Mouse (Mus musculus) gastrocnemius, postnatal 25 days (tissue): ENCODE data around the gene Mrpl34. TPM values are rescaled to one million over a fixed set of nuclear protein-coding genes. Genes with fewer than 3 reads are reported as not detected.

Source experiments
- DNase-seq: peaks from one replicate; pipeline ENCODE4 v3.0.0; 2022
- total RNA-seq, 2 experiments: library from RNA; stranded (reverse); gene quantifications; 1 replicate in 1 of 2; 2 replicates in 1 of 2; pipeline ENCODE4 v1.2.3; 2021

Gene Mrpl34
- total RNA-seq, 2 experiments from 2014 or later, result 62.6 to 75.2 TPM

DNA sequence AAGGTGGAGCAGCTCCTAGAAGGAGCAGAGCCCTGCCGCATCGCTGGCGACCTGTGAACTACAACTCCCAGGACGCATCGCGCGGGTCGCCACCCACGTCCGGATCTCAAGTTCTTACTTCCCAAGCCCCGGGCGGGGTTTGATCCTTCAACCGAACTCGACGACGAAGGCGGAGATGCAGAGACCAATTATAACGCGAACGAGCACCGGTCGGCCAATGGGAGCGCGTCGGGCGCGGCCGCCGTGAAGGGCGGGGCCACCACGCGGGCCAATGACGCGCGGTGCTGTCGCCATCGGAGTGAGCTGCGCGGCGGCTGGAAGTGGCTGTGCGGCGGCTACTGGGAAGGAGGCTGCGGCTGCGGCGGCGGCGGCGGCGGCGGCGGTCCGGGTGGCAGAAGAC is 4.2 kb downstream of the Mrpl34 start, which contains the start of gene Dda1:
Dda1 (plus strand) TSS at position 284 of the 400 bp plus-strand sequence.
- DNase-seq, result peak; percentile 98

DNA sequence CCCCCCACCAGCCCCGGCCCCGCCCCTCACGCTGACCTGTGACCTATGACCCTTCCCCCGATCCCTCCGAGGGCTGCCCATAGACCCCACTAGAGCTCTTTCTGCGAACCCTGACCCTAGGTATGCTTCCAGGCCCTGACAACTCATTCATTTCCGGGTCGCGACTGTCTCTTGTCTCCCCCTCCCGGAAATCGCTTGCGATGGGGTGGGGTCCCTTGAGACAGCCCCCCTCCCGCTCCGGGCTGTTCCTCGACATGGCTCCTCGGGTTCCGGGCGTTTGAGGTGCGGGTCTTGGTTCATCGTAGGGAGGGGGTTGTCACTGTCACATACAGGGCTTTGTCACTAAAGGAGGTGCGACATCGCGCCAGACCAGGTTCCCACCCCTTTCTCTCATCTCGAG is 4.7 kb downstream of the Mrpl34 start:
- DNase-seq, result peak; percentile 62

DNA sequence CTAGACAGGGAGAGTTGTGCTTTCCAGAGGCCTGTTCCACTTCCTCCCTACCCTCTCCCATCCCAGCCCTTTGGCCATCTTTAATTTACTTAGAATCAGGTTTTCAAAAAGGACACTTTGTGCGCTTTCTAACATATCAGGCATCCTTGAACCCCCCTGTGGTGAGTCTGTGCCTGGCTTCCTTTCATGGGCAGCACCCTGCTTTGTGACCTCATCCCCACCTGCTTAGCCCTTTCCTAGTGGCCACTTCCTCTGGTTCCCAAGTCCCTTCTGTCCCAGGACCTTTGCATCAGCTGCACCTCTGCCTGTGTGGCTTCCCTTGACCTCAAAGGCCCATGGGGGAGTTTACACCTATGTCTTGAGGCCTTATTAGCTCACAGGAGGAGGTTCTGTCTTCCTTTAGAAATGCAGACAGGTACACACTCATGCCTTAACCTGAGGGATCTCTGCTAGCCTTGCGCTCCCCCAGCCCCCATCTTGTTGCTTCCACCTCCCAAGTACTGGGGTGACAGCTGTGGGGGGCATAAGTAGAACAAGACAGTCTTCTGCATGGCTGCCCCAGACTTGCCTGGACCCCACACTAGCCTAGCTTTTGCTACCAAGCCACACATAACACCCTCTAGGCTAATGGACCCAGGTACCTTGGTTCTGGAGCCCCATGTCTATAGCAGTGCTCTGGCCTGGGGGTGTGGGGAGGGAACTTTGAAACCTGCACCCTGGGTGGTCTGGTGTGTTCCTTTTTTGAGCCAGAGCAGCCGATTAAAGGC is 5.6 kb downstream of the Mrpl34 start:
- DNase-seq, result no peak

DNA sequence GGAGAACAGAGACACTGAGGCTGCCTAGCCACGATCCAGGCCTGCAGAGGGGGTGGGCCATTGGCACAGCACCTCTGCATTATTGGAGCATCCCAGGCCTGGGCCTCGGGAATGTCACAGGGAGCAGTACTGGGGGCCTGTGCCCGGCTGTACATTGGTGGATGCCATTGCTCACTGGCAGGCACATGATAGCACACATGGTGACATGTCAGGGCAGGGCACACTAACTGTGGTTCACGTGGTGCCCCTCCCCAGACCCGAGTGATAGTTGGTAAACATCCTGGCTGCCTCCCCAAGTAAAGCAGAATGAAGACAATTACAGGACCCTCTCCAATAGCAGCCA is 6.1 kb downstream of the Mrpl34 start:
- no peak for DNase-seq

DNA sequence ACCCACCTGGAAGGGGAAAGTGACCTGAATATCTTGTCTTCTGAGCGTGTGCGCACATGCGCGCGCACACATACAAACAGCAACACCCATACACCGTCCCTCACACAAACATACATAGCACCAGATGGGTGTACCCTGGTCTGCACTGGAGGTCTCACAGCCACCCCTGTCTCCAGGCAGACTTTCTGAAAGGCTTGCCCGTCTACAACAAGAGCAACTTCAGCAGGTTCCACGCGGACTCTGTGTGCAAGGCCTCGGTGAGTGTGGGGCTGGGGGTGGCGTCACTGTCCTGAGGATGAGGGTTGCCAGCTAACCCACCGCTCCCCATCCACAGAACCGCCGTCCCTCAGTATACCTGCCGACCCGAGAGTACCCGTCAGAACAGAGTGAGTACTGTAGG is 7.1 kb downstream of the Mrpl34 start:
- no peak for DNase-seq

DNA sequence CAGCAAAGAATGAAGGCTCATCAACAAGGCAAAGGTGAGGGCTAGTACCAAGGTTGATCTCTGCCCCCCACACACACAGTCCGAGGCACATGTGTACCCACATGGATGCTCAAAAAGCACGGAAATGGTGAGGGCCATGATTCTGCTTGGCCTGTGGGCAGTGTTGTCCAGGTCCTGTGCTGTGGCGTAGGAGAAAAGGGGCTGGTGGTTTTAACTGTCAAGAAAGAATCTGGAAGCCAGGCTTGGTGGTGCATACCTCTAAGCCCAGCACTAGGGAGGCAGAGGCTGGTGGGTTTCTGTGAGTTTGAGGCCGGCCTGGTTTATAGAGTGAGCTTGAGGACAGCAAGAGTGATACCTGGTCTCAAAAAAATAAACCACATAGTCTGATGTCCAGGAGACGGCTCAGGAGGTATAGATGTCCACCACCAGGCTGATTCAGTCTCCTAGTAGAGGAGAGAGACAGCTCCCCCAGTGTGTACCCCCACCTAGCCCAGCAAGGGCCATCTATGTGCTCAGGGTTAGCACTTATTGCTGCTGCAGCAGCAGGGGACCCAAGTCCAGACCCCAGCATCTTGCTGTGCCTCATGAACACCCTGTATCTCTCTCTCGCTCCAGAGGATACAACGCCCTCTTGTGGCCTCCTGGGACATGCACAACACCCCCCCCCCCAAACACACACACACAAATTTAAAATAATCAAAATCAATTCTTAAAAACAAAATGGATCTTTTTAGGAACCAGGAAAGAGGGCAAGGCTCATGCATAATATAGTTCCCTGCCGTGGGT is 8.0 kb downstream of the Mrpl34 start:
- DNase-seq, result no peak

DNA sequence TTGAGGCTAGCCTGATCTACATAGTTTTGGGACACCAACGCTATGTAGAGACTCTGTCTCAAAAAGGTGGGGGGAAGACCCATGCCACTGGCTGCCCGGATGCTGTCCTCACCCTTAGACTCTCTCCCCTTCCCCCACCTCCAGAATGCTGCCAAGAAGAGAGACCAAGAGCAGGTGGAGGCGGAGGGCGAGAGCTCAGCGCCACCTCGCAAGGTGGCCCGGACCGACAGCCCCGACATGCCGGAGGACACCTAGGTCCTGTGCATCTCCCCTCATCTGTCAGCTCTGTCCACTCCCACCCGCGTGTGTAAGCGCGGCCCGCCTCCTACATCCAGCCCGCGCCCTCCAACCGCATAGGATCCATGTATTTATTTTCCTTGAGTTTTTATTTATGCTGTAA is 9.6 kb downstream of the Mrpl34 start:
- no peak for DNase-seq

DNA sequence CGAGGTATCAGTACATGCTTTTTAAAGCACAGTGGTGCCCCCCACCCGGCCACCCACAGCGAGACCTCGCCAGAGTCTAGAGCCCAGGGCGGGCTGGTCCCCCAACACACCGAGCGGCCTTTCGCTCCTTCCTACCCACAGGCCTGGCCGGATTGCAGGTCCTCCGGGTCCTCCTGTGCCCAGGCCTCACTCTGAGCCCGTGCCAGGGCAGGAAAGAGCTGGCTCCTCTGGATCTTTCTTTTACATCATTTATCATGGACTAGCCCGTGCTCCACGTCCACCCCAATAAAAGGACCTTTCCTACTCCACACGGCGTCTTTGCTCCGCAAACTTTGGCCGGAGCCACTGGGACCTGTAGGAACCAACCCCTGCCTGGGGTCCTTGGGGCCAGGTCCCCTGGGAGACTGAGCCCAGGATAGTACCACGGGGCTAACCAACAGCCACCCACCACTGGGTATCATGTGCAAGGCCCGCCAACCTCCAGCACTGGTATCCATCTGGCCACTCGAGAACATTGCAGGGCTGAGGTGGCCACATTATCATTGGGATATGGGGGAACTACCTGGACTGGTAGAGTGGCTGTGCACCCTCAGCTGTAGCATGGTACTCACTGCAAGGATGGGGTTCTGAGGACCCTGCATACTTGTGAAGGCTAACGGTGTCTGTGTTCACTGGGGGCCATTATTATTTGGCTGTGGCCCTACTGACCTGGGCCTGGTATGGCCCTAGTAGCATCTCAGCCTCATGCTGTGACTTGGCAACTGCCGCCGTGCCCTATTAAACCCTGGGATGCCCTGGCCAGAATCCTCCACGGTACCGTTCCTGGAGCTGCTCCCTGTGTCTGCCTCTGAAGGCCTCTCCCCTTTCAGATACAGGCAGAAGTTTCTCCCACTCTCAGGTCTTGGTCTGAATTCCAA is 10.3 kb downstream of the Mrpl34 start:
- no peak for DNase-seq

DNA sequence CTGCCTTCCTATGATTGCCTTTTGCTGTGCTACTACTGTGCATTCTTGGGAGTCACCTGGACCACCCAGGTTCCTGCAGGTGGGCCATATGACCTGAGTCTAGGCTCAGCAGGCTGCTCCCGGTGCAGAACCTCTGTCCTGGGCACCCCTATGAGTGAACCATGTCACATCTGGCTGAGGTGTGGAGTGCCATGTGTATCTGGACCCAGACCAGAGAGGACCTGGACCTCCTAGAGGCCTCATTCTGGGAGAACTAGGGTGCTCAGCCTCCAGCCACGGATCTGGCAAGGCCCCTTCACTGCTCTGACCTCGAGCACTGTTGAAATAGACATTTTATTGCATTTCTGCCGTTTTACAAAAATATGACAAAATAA is 10.9 kb downstream of the Mrpl34 start:
- DNase-seq, result no peak

DNA sequence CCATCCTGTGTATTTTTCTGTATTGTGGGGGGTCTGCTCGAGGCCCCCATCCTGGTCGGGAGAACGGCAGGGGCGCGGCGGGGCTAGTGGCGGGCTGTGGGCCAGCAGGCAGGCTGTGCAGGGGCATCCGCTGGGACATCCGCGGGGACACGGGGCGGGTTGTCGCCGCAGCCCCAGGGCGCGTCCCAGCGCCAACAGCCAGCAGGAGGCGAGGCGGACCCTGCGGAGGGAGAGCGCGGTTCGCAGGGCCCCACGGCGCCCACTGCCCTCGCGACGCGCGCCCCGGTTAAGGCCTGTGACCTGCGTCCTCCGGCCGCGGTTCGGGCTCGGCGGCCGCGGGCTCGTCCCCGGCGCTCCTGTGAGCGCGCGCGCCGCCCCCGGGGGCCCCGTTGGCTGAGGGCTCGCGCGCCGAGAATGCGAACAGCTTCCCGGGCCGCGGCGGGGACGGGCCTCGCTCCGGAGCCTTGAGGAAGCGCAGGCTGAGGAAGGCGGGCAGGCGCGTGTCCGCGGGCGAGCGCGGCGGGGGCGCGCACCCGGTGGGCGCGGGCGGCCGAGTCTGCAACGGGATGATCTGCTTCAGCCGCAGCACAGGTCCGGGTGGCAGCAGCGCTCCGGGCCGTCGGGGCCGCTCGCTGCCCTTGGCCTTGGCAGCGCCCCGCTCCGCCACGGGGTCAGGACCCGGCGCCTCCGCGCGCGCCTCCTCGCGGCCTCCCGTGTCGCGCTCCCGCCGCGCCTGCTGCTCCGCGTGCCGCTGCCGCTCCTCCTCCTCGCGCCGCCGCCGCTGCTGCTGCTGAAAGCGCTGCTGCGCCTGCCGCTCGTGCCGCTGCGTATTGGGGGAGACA is 11.6 kb downstream of the Mrpl34 start:
- peak; percentile 82 for DNase-seq

DNA sequence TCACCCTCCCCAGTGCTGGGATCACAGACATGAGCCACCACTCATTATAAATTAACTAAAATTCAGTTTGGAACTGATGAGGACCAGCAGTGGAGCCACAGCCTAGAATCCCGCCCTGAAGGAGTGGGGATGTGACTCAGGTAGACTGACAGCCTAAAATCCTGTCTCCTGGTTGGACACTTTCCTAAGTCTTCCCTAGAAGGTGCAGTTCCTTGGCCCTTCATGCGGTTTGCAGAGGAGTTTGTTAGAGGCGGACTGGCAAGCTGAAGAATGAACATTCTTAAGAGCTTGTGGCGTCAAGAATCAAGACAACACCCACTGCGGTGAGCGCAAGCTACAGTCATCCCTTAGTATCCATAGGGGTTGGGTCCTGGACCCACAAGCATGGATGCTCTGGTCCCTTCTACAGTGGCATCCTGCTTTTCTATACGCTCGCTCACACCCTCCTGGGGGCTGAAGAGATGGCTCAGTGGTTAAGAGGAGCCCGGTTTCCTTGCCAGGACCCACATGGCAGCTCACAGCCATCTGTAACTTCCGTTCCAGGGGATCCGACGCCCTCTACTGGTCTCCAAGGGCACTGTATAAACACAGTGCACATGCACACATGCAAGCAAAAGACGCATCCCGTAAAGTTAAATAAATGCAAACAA is 12.6 kb downstream of the Mrpl34 start:
- DNase-seq, result no peak

DNA sequence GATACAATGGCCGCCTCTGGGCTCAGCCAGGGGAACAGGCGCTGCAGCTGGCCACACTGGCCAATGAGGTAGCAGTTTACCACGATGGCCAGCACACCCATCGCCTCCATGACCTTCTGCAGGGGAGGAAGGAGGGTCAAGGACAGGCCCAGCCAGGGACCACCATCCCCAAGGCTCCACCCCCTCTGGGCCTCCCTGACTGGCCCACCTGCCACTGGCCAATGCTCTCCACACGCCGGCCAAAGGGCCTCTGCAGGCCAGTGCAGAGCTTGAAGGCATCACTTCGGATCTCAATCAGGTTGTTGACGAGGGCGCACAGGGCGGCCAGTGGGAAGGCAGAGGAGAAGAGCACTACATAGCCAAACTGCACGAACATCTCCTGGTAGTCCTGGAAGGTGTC is 14.2 kb downstream of the Mrpl34 start:
- no peak for DNase-seq

DNA sequence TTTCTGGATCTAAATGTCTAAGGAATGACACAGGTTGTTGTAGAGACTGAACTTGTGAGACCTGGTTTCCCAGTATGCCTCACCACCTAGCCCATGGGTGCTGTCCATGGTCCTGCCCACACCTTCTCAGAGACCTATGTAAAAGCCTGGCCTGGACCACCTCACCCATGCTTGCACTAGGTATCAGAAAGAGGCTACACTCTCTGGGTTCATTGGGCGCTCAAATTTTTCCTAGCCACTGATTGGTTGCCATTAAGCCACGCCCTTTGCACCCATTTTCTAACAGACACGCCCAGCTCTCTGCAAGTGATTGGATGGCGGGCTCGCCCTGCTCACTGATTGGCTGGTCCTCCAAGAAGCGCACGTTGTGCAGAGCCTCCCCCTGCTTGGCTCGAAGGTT is 19.2 kb downstream of the Mrpl34 start:
- DNase-seq, result no peak

DNA sequence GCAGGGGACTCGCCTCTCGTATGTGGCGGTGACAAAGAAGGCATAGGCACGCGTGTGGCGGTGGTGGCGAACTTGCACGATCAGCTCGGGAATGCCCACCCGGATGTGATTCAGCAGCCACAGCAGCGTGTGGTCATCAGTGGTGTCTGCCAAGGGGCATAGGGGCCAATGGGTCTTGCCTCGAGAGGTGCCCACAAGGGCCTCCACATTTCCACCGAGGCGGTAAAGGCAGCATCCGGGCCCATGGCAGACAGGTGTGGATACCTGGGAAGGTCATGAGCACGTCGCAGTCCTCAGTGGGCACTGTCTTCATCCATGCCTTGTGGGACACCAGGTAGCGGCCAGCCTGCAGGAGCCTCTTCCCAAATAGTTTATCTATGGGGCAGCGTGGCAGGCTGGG is 20.0 kb downstream of the Mrpl34 start:
- no peak for DNase-seq

DNA sequence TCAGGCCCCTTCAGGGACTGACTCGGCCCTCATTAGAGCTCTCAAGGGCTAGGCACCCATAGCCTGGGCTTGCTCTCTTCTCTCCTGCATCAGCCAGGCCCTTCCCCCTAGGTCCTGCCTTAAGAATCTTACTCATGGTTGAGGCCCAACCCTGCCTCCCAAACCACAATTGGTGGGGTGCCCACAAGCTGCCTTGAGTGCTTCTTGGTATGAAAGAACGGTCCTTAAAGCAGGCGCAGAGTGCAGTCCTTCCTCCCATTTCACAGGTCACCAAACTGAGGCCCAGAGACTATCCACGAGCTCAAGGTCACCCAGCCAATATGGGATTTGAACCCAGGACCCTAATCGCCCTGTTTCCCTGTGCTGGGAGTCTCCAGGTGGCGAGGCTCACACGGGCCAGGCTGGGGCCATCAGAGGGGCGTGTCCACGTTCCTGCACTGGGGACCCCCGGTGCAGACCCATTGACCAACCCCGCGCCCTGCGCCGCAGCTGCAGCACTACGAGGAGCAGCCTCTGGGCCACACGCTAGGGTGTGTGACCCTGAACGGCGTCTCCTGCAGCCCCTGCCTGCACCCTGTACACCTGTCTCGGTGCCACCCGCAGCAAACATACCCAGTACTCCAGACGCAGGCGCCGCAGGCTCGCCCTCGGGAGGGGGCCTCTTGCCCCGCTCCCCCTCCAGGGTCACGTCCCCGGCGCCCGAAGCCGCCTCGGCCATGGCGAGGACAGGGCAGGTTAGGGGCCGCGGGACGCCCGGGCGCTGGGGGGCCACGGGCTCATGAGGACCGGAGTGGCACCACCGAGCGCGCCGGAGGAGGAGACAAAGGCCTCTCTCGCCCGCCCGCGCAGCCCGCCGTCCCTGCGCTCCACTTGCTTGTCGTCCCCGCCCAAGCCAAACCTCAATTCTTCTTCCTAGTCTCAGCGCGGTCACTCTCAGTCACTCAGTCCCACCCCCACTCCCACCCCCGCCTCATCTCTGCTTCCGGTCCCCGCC is 20.7 kb downstream of the Mrpl34 start, which contains the start of gene Ano8:
Ano8 (minus strand) TSS at position 822 of the 994 bp plus-strand sequence.
- peak; percentile 86 for DNase-seq

DNA sequence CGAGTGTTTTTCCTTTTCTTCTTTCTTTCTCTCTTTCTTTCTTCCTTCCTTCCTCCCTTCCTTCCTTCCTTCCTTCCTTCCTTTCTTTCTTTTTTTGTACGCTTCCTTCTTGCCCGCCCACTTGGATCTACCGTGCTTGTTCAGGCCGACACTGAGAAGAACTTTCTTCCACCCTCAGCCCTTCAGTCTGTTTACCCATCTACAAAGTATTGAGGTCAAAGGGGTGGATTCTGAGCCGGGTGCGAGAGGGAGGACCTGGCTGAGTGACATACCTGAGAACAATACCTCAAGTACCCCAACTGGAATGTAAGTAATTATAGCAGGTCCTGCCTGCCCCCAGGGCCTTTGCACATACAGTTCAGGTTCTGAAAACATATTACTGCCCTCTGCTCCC is 21.4 kb downstream of the Mrpl34 start:
- DNase-seq, result no peak

DNA sequence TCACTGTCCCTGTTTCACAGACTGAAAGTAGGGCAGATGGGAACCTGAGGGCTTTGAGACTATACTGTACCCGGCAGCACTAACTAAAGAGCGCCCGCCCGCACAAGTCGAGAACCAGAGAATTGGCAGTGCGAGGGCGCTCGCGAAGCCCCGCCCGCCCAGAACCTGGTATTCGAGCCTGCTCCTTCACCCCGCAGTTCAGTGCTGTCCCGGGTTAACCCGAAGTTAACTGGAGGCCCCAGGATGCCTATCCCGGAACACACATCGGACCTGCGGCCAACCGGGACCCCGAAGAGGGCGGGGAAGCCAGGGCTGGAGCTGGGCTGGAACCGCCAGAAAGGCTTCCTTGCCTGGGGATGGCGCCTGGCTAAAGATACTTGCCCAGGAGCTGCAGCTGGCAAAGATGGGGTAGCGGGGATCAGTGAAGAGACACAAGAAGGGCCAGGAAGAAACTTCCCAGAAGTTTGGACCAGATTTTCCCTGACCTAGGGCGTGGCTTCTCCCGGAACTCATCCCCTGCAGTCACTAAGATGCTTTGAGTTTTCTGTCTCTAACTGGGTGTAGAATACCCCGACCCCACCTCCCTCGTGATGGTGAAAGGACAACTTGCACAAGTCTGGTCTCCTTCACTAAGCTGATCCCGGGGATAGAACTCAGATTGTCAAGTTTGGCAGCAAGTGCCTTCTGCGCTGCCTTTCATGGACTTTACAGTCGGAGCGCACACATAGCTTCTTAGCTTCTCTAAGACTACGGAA is 23.1 kb downstream of the Mrpl34 start, which contains the start of gene Gtpbp3:
Gtpbp3 (plus strand) TSS at position 413 of the 755 bp plus-strand sequence.
- peak; percentile 83 for DNase-seq

DNA sequence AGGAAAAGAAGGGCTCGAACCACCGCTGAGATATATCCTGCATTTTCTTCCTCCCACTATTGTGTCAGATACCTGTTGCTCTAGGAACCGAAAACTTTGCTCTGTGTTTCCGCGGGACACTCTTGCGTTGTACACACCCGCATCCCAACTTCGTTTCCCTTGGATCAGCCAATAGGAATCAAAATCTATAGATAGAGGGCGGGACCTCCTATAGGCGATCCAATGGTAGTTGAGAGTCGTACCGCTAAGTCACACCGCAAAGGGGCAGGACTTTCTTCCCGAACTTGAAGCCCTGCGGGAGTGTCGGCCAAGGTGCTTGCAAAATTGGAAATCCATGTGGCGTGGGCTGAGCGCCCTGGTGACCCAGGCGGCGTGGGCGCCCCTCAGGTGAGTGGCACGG is 23.7 kb downstream of the Mrpl34 start:
- peak; percentile 86 for DNase-seq

DNA sequence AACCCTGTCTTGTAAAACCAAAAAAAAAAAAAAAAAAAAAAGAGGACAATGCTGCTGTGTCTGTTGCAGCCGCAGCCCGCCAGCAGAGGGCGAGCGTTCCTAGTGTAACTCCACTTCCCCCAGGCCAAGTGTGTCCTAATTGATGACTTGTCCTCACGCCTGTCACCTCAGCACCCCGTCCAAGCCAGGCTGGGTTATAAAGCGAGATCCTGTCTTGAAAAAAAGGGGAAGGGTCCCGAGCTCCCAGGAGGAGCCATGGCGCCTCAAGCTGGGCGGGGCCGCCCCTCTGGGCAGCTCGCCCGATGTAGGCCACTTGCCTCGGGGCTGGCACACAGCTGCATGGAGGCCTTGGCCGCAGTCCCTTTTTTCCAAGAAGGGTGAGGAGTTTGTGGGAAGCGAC is 30.3 kb downstream of the Mrpl34 start:
- peak; percentile 76 for DNase-seq
